Mouse (Mus musculus) NIH3T3 (cell line): ENCODE measurements around the gene B4galt3.
"Not testable (repeated sequence)": the region's sequence is repeated elsewhere in the genome, so short reads cannot be mapped to it uniquely, and the experiment has no call there.

Experiments
- DNase-seq: peaks from one replicate; pipeline ENCODE4 v3.0.0-alpha.2; 2012; ENCODE audit warnings: low read depth

B4galt3 gene

DNA sequence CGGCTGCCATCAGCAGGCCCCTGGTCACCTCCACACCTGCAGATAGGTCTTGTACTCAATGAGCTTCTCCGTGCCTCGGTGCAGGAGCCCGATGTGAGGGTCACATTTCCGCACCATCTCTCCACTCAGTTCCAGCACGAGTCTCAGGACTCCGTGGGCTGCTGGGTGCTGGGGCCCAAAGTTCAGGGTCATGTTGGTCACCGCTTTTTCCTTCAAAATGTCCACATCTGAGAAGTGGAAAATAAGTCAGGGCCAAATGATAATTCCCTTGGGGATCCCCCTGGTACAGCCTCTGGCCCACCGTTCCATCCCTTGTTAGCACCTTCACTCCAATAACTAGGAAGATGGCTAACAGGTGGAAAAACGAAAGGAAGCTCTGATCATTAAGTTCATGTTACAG, 29.2 kb upstream of the B4galt3 start:
- DNase-seq = no peak

DNA sequence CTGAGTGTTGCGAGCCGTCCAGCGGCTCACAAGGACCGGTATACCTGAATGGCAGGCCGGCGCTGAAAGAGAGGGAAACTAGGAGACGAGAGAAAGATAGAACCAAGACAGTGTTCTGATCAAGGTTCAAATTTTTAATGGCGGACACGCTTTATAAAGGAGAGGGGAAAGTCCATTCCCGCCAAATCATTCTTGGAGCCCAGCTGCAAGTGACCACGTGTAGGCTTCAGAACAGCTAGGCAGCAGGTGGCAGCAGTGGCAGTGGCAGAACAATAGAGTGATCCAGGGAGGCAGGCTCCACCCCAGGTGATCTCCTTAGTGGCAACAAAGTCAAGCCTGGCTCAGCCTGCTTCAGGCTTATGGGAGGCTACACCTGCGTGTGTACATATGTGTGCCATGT, 28.2 kb upstream of the B4galt3 start:
- DNase-seq = not testable (repeated sequence)

DNA sequence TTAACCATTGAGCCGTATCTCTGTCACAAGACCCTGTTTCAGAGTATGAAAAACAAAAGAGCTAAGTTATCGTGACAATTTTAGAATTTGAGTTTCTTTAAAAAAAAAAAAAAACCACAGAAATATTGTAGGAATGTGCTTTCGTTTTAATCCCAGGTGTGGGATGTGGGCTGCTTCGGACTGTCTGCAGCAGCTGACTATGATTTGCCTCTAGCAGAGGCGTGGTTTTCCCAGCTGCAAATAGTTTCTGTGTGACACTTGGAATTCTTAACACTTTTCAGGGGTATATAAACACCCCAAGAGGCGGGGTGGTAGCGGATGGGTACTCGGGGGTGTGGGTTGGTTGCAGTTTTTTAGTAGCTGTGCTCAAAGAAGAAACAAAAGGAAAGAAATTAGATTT, 24.8 kb upstream of the B4galt3 start:
- peak; percentile 41 for DNase-seq

DNA sequence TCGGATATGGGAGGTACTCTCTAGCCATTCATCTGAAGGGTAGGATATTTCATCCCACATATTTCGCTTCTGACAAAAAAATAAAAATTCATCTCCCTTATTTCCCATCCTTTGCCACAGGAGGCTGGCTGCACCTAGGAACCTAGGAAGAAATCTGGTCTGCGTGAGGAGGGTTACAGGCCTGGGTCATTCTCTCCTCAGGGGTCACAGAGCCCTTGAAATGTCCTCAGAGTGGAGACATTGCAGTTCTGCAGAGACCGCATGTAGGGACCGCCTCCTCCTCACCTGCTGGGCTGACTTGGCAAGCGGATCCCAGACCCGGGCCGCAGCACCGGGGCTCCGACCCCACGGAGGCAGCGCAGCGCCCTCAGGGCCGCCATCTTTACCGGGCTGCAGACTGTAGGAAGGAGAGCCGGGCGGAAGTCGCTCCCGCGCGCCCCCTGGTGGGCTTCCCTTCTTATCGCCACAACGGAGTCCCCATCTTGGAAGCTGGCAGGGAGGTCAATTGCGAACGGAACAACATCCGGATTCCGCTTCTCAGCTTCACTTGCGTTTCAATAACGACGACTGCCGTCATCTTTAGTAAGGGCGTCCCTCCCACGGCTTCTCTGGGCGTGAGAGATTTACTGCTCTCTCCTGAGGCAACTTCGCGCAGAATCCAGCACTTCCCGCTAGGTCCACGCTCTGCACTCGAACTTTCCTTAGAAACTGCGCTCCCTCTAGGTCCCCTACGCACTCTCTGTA, 23.2 kb upstream of the B4galt3 start:
- DNase-seq = peak; percentile 99

DNA sequence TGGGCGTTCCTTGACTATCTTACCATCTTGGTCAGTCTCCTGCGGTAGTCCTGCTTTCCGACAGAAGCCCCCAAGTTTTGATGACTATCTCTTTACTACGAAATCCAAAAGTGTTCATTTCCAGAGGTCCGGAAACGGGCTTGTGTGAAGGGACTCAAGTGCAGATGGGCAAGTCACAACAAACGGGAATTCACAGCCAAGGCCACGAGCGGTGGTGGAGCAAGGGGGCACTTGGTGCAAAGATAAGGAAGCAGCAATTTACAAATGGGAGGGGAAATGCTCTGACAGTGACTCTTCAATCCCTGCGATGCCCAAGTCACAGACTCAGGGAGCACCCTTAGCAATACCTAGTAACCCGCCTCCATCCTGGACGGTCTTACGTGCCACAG, 22.7 kb upstream of the B4galt3 start:
- DNase-seq = no peak

DNA sequence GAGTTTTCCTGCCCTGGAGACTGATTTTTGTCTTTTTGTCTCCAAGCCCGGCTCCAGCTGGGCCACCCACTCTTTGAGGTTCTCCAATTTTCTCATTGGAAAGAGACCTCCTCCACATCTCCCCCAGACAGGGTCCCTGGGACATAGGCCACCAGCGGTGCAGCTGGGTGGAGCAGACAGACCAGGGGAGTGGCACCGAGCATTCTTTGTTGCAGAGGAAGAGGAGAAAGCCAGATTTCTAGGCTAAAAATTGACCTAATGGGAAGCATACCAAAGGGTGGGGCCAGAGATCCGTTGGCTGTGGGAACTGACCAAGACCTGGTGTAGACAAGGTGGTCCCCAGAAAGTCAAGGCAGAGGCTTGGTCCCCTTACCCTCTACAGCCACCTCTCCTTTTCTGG, 22.2 kb upstream of the B4galt3 start:
- DNase-seq = no peak

DNA sequence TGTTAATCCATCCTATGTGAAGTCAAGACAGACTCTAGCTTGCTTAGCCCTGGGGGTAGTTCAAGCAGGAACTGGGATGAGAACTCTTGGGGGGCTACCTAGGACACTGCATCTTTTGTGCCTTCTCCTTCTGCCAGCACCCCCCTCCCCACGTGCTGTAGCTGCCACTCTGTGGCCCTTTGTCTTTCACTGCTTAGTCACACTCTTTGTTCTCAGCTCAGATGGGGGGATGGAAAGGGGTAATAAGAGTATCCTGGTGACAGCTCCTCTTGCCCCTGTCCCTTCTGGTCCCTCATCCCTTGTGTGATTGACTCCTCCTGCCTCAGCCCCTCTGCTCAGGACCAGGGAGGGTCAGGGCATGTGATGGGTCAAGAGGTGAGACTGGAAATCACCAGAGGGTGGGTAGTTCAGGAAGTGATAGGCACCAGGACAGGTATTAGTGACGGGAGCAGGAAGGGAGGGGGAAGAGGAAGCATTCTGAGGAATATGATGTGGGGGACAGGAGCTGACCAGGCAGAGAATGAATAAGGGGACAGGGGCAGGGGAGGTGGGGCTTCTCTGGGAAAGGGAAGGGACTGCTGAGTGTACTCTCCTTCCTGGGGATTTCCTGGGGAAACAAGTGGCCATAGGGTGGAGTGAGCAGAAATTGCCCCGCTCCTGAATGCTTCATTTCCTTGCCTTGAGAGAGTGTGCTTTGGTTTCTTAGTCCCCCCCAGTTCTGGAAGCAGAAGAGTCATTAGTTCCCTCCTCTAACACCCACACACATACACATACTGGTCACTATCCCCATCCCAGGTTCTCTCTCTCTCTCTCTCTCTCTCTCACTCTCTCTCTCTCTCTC, 21.5 kb upstream of the B4galt3 start:
- DNase-seq = no peak

DNA sequence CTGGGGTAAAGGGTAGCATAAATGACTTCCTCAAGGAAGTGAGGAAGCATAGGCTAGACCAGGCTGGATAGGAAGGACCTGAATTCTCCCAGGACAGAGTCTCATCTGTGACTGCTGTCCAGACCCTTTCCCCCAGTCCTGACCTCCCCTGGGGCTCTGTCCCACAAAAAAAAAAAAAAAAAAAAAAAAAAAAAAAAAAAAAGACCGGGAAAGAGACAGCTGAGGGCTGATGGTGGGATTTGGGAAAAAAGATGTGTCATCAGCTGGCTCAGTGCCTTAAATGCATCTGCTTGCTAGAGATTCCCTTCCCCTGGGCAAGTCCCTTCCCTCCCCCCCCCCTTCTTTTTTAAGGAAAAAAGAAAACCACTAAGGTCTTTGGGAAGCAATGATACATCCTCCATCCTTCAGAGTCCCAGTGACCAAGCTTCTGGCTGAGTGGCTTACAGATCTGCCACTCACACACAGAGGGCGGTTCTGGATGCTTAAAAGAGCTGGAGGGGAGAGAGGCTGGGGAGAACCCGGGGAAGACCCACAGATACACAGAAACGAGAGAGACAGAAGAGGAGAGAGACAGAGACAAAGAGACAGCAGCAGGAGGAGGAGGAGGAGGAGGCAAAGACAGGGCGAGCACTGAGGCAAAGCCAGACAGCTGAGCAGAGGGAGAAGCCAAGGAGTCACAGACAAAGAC, 20.1 kb upstream of the B4galt3 start, which contains the start of gene Adamts4:
TSS of gene Adamts4 (plus strand) at position 509 of the 688 bp plus-strand sequence.
- peak; percentile 89 for DNase-seq

DNA sequence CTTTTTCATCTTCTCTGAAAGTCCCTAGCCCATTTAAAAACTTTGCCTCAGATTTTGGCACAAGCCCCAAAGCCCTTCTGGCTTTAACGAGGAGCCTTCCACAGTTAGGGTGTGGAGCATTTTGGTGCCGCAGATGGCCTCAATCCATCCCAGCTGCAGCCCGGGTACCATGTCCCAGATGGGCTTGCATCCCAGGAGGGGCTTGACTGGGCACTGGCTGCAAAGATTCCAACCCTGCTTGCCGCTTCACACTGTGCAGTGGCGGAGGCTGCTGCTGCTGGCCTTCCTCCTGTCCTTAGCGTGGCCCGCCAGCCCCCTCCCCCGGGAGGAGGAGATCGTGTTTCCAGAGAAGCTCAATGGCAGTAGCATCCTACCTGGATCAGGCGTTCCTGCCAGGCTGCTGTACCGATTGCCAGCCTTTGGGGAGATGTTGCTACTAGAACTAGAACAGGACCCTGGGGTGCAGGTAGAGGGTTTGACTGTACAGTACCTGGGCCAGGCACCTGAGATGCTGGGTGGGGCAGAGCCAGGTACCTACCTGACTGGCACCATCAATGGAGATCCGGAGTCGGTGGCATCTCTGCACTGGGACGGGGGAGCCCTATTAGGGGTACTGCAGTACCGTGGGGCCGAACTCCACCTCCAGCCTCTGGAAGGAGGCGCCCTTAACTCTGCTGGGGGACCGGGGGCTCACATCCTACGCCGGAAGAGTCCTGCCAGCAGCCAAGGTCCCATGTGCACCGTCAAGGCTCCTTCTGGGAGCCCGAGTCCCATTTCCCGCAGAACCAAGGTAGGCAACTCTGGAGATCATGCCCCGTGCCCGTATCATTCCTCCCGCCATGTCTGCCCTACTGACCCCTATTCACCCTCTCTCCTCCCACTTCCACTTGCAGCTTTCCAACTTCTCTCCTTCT, 19.2 kb upstream of the B4galt3 start, which contains the start of gene Ndufs2:
TSS of gene Ndufs2 (minus strand) at position 709 of the 914 bp plus-strand sequence.
- peak; percentile 70 for DNase-seq

DNA sequence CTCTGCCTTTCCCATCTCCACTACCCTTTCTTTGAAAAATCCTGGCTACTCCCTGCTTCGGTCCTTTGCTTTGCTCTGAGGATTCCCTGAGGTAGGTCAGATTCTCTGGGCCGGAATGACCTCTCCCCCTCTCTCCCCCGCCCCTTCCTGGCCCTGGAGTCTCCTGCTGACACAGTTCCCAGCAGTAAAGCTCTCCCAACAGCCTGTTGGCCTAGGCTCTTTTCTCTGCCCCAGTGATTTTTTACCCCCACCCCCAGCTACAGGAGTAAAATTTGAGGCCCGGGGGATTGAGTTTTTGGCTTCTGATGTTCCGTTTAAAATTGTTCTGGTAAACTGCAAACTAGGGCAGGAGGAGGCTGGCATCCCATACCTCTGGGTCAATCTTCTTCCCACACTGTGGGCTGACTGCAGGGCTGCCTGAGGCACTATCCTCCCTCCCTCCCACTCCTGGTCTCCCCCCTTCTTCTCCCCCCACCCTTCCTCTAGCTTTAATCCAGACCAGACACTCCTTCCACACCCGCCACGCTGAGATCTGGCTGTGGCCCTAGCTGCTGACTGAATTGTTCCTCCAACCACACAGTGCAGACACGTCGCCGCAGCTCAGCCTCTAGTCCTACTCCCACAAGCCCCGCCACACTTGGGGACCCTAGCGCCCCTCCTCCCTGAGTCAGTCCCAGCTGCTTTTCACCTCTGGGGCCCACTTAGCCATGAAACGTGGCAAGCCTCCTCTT, 18.4 kb upstream of the B4galt3 start:
- peak; percentile 80 for DNase-seq

DNA sequence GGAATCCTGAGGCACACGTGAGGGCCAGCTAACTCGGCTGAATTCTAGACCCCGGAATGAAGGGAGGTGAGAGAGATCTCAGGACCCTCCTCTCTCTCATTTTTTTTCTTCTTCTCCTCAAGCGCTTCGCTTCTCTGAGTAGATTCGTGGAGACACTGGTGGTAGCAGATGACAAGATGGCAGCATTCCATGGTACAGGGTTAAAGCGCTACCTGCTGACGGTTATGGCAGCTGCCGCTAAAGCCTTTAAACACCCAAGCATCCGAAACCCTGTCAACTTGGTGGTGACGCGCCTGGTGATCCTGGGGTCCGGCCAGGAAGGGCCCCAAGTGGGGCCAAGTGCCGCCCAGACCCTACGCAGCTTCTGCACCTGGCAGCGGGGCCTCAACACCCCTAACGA, 17.7 kb upstream of the B4galt3 start:
- DNase-seq = no peak

DNA sequence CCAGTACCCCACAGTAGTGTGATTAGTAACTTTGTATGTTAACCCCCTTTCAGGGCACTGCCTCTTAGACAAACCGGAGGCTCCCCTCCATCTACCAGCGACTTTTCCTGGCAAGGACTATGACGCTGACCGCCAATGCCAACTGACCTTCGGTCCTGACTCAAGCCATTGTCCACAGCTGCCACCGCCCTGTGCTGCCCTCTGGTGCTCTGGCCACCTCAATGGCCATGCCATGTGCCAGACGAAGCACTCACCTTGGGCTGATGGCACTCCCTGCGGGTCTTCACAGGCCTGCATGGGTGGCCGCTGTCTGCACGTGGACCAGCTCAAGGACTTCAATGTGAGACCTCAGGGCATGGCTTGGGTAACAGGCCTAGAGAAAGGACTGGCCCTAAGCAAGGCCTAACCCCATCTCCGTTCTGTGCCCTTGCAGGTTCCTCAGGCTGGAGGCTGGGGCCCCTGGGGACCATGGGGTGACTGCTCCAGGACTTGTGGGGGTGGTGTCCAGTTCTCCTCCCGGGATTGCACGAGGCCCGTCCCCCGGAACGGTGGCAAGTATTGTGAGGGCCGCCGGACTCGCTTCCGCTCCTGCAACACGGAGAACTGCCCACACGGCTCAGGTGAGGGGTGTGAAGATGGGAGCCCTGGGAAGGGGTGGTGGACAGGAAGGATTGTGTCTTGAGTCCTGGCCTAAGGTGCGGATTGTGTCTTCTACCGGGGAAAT, 13.9 kb upstream of the B4galt3 start:
- no peak for DNase-seq

DNA sequence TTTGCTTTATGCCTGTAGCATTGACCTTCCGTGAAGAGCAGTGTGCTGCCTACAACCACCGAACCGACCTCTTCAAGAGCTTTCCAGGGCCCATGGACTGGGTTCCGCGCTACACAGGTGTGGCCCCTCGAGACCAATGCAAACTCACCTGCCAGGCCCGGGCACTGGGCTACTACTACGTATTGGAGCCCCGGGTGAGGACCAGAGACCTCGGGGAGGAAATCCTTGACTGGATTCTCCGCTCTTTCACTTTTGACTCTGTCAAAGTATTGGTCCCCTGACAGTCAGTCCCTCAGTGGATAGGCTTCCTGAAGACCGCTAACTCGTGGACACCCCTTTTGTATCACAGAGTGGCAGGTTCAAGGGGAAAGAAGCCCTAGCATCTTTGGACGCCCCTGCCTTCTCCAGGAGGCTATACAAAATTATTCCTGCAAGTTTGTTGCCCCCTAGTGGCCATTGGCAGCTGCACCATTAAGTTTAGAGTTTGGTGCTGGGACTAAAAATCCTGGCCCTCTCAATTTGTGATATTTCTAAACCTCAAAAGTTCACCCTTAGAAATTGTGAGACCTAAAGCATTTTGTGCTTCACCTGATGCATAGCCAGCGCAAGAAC, 13.1 kb upstream of the B4galt3 start:
- peak; percentile 91 for DNase-seq

DNA sequence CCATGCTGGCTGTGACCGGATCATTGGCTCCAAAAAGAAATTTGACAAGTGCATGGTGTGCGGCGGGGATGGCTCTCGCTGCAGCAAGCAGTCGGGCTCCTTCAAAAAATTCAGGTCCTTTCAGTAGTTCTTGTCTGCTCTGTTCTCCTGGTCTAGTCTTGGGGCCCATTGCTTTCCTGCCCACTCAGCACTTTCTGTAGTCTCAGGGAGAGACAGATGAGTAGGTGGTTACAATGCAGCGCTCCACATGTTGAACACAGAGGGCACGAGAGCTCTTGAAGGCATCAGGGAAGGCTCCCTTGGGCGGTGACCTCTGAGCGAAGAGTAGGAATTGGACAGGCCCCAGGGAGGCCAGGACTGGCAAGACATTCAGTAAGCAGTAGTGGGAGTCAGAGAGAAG, 12.3 kb upstream of the B4galt3 start:
- DNase-seq = no peak

DNA sequence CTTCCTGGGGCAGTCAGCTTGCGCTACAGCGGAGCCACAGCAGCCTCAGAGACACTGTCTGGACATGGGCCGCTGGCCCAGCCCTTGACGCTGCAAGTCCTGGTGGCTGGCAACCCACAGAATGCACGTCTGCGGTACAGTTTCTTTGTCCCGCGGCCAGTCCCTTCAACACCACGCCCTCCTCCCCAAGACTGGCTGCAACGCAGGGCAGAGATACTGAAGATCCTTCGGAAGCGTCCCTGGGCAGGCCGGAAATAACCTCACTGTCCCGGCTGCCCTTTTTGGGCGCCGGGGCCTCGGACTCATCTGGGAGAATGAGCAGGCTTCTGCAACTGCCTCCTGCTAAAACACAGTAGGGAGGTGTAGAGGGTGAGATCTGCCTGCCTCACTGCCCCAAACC, 11.2 kb upstream of the B4galt3 start:
- no peak for DNase-seq

DNA sequence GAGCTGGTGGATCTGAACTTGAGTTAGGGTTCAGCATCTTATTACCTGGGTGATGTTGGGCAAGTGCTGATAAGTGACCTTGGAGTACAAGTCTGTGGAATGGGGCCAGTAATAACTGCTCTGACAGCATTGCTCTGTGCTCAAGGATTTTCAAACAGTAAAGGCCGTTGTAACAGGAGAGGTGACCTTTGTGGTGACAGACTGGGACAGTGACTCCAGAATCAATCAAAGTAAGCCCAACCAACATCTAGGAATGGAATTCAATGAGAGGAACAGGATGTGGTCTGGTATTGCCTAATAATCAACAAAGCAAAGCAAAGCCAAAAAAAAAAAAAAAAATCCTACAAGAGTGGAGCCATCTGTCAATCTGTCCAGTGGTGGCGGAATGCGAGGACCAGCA, 9.8 kb upstream of the B4galt3 start:
- no peak for DNase-seq

DNA sequence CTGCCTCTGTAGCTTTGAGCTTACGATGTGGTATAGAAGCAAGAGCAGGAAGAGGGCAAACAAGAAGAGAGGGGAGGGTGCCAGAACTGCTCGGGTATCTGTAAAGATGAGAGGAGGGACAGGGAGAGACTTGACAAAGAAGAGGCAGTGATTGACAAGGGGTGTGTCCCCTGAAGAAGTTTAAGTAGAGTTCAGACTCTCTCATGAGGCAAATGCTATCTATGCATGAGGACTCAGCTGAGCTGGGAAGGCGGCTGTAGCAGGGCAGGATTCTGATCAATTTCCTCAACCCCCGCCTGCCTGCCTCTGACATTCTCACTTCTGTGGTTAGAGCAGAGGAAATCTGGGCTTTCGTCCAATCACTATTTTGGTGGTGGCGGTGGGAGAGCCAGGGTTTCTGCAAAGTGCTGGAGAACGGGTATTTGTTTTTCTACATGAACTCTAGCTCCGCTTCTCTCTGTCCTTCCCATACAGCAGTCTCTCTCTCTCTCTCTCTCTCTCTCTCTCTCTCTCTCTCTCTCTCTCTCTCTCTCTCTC, 7.5 kb upstream of the B4galt3 start:
- peak; percentile 95 for DNase-seq

DNA sequence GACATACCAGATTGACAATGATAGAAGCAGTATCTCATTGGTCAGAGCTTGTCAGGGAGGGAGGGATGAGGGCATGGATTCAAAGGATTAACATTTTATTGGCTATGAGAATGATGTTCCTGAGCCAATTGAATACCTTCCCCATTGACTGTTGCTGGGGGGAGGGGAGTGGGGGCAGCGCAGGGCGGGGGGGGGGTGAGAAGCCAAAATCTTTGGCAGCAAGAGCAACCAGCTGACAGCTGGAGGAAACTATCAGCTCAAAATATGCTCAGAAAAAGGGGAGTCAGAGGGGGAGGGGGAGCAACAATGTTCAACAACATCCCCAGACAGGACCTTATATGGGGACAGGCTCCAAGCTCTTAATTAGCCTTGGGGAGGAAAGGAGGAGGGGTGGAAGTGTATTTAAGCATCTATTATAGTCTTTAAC, 6.9 kb upstream of the B4galt3 start:
- peak; percentile 91 for DNase-seq

DNA sequence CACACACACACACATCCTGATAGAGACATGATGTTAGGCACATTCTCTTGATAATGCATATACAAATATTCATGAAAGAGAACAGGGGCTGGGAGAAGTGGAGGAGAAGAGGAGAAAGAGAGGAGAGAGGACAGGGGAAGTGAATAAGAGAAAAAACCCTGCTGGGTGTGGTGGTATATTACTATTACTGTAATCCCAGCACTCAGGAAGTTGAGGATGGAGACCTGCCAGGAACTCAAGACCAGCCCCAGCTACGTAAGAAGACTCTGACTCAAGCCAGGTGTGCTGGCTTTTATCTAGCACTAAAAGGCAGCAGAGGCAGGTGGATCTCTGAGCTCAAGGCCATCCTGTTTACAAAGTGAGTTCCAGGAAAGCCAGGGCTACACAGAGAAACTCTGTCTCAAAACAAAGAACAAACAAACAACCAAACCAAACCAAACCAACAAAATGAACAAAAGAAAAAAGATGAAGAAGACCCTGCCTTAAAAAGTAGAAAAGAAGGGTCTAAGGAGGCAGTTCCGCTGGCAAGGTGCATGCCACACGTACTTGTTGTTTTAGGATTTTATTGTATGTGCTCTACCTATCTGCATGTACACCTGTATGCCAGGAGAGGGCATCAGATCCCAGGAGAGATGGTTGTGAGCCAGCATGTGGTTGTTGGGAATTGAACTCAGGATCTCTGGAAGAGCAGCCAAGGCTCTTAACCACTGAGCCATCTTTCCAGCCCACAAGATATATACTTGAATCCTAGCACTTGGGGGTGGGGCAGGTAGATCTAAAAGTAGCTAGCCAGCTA, 6.3 kb upstream of the B4galt3 start:
- DNase-seq = peak; percentile 73
